Mouse (Mus musculus): ENCODE data around the gene Abcc8.

Gene Abcc8

GRCm38 (mm10) chr7:46154498-46155488, 25.0 kb downstream of the Abcc8 start:
- DNase-seq = no peak

DNA sequence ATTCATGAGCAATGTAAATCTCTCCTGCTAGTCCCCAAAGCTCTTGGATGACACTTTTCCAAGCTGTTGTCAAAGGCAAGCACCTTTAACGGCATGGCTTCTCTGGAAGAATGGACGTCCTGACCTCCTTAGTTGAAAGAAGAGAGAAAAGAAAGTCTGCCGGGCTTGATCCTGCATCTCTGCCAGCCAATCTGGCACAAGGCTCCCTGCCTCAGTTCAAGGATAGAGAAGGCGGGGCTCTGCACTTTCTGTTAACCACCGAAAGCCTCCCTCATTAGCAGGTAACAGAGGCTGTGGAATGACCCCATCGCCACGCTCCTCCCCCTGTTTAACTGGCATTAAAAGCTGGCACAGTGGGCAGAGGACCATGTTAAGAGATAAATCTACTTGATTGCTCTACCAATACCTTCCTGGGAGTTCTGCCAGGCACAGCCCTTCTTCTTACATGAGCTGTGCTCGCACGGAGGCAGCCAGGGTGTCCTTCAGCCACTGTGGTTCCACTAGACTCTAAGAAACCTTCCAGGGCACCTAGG, 26.9 kb downstream of the Abcc8 start:
- peak; percentile 90 for DNase-seq

- no peak for DNase-seq
Observed at GRCm38 (mm10) chr7:46147417-46147816, 32.4 kb downstream of the Abcc8 start.

- DNase-seq = no peak
Observed at GRCm38 (mm10) chr7:46146675-46147308, 33.0 kb downstream of the Abcc8 start.

DNA sequence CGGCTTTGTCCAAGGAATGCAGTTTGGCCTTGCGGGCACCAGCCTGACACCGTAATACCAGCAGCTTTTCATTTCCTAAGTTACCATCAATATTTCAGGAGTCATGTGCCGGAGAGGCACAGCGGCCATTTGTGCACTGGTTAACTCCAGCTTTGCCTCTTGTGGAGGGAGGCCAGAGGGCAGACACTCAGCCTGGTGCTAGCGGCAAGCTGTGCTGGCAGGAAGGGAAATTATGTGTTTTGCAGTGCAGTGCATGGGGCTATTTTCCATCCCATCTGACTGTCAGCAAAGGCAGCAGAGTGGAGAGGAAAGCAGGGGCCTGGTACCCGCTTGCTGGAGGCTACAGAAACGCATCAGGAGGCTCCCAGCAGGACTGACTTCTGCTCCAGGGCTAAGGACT, 35.8 kb downstream of the Abcc8 start:
- DNase-seq = no peak

DNA sequence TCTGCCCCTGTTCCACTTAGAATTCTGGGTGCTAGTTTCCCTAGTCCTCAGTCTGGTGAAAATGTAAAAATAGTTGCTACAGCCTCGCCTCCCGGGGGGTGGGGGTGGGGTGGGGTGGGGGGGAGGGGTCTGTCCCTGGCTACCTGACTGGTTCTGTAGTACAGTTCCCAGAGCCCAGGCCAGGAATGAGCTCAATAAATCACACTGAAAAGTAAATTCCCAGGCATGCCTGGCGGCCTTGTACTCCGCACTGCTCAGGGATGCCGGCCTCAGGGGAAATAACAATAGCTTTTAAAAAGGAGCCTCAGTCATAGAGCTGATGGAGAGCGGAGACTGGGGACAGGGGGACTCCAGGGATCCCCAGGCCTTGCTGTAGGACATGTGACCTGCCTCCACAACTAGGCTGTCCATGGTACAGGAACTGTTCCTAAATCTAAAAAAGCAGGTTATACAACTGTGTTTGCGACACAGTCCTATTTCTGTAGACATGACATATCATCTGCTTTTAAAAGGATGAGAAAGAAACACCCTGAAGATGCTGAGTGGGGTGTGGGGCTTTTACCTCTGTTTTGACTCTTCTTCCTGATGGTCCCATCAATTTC, 41.4 kb downstream of the Abcc8 start:
- DNase-seq = no peak

GRCm38 (mm10) chr7:46133858-46134257, 46.0 kb downstream of the Abcc8 start:
- no peak for DNase-seq

GRCm38 (mm10) chr7:46132229-46132628, 47.6 kb downstream of the Abcc8 start:
- DNase-seq = no peak

- no peak for DNase-seq
Observed at GRCm38 (mm10) chr7:46131806-46132205, 48.0 kb downstream of the Abcc8 start.

- DNase-seq = no peak
Observed at GRCm38 (mm10) chr7:46131266-46131665, 48.6 kb downstream of the Abcc8 start.

- no peak for DNase-seq
Observed at GRCm38 (mm10) chr7:46130723-46131122, 49.1 kb downstream of the Abcc8 start.

- no peak for DNase-seq
Observed at GRCm38 (mm10) chr7:46129463-46130179, 50.2 kb downstream of the Abcc8 start.

DNA sequence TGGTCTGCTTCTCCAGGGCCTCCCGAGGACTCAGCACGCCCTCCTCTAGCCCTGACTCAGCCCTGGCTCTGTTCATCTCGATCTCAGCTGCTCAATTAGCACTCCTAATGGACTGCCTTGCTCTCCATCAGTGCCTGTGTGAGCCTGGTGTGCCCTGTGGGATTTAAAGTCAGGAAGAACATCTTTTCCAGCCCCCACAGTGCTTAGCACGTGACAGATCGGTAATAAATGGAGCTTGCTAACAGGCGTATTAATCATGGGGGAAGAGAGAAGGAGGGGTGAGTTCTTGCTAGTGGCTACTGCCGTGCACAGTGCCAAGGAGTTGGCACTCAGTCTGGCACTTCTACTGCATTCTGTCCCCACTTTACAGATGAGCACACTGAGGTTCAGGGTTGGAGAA, 51.6 kb downstream of the Abcc8 start:
- DNase-seq = no peak

DNA sequence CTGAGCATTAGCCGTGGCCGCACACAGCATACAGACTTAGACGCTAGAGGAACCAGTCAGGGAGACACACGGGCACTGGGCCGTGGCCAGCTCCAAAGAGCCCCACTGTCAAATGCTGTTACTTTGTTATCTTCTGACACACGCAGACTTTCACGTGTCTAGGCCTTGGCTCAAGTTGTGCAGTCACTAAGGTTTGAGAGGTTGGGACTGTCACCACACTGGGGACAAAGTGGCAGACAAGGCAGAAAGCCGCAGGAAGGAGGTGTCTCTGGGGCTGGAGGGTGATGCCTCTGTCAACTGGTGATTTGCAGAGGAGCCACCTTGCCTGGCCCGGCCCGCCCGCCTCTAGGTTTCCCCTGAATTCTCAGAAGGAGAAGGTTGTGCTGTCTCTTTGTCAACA, 54.5 kb downstream of the Abcc8 start:
- peak; percentile 94 for DNase-seq

DNA sequence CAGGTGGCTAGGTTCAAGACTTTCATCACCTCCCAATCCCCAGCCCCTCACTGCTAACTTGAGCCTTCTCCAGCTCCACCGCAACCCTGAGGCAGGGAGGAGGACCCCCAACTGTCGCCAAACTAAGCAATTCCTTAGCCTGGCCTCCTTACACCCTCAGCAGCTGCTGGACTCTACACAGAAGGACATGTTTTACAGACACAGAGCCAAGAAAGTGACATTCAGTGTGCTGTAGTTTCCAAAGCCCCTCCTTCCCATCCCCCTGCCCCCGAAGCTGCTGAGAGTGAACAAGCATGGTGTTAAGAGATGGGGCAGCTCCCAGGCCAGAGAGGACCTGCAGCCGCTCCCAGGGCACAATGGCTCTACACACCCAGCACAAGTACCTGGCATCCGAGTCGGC, 55.4 kb downstream of the Abcc8 start:
- DNase-seq = no peak

DNA sequence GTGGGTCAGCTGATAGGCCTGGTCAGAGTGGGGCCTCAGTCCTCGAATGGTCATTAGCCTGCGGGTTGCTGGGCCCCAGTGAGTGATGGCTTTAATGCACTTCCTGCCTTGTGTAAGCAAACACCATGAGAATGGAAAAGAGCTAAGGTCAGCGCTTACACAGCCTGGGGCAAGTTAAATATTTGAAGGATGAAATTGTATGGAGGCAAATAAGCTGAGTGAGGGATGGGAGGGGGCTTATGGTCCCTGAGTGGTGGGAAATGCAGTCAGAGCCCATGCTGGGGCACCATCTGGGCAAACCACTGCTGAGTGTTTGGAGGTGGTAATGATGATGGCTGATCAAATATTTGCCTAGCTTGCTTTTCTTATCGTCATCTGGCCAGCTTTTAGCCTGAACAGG, 56.9 kb downstream of the Abcc8 start:
- DNase-seq = no peak

GRCm38 (mm10) chr7:46117035-46117434, 62.8 kb downstream of the Abcc8 start:
- DNase-seq = peak; percentile 95

GRCm38 (mm10) chr7:46116118-46116581, 63.7 kb downstream of the Abcc8 start:
- peak; percentile 97 for DNase-seq

DNA sequence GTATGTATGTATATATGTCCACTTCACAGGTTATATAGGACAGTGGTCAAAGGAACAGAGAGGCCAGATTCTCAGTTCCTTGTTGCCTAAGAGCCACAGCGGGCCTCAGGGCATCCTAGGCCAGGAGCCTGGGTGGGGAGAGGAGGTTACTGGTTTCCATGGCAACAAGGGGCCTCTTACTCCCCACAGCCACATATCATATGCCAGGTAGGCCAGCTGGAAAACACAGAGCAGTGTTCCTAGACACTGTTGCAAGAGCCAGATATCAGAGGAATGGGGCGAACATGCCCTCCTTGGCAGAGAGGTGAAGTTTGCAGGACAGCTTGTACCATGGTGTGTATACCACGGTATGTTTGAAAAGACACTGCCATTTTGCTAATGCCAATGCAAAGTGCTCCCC, 66.4 kb downstream of the Abcc8 start:
- peak; percentile 96 for DNase-seq

GRCm38 (mm10) chr7:46111938-46112337, 67.9 kb downstream of the Abcc8 start:
- no peak for DNase-seq

DNA sequence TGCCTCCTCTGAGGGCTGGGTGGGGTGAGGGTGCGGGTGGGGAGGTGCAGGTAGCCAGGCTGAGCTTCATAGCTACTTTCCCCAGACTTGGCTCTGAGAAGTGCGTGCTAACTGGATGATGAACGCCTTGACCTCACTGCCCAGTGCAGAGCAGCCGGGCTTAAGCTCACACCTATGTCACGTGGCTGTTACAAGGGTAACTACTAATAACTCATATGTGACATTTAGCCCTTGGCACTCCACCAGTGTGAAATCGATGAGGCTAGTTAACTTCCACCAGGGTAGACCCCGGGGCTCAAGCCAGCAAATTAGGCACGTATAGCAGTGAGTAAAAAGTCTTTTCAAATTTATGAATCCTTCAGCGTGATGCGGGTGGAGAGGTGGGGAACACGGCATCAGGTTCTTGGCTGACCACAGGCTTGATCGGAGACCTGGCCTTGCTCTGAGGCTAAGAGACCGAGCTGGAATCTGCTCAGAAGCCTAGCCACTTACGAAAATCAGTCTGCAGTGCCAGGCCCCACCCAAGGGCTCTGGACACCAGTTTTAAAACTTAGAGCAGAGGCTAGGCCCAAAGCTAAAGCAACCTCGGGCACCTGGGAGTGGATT, 68.5 kb downstream of the Abcc8 start:
- DNase-seq = no peak

- no peak for DNase-seq
Observed at GRCm38 (mm10) chr7:46110079-46110478, 69.8 kb downstream of the Abcc8 start.
